Mouse (Mus musculus) E14TG2a.4 (cell line): ENCODE results near the gene Ctnna3.

Experiments used
- CTCF ChIP-seq: conservative IDR thresholded peaks from 2 replicates; pipeline ENCODE4 v1.5.1; 2014; ENCODE audit warnings: low read length
- NANOG ChIP-seq: IDR thresholded peaks from 2 replicates; pipeline ENCODE4 v1.6.1; 2014; ENCODE audit warnings: borderline replicate concordance, low read length, mixed read lengths

DNA sequence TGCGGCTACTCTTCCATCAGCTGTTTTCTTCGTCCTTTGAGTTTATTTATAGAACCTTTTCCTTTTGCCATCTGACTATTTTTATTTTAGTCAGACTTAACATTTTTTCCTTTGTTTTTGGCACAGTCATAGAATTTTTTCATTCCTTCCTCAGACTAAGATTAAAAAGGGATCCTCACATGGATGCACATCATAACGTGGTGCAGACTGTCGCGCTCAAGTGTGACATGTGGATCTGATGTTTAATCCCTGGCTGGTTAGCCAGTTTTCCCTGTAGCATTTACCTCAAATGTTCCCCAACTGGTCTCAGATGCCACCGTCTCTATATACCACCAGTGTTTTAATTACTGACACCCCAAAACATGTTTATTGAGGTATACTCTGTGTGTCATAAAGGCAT lies 246.4 kb downstream of the Ctnna3 start:
- TF ChIP-seq CTCF (no peak), NANOG (no peak)
